Mouse (Mus musculus): ENCODE measurements around the gene Dscaml1.

GRCm38 (mm10) chr9:45733246-45733645 is 306.8 kb downstream of the Dscaml1 start:
- no peak for TF ChIP-seq CTCF (conservative IDR thresholded peaks at IDR 0.05; ENCODE audit: insufficient read depth, insufficient read length, low read depth, low read length)
- TF ChIP-seq POLR2A (IDR thresholded peaks at IDR 0.05; ENCODE audit: low read depth, low read length) = no peak

Data from kidney, adult 2 months (tissue).